Mouse (Mus musculus): Measurements from ENCODE around the gene Krtap5-3. TPM values are rescaled to one million over a fixed set of nuclear protein-coding genes. Genes with fewer than 3 reads are reported as not detected.
"Not testable (repeated sequence)": the region's sequence is repeated elsewhere in the genome, so short reads cannot be mapped to it uniquely, and the experiment has no call there.

Gene Krtap5-3
- not detected in 2 replicates for polyA plus RNA-seq (2015; fragmentation: Nextera tagmentation; extraction: Ambion mirVana)

- Histone ChIP-seq H3K27ac (no peak within 1 kb of the TSS), H3K36me3 (replicated peaks) (no peaks in the 10 kb centered on the region), H3K4me3 (no peak within 1 kb of the TSS), H3K4me2 (no peak within 1 kb of the TSS), H3K4me1 (no peaks in the 10 kb centered on the region), H3K27me3 (replicated peaks) (no peaks in the 10 kb centered on the region), H3K9ac (no peak within 1 kb of the TSS), H3K9me3 (no peaks in the 10 kb centered on the region)
- WGBS: 79% methylated on average over 1 of the region's 1 CpGs
- ATAC-seq (replicated peaks): no peak
These were observed at the start of gene Krtap5-3 for GRCm38 (mm10) chr7:142201064-142201463. Krtap5-3 (plus strand) TSS chr7:142201364.

GRCm38 (mm10) chr7:142152191-142152590, 49.0 kb upstream of the Krtap5-3 start:
- Histone ChIP-seq H3K36me3 (replicated peaks) (no peaks in the 10 kb centered on the region), H3K4me2 (no peak overlapping the region), H3K9me3 (no peaks in the 10 kb centered on the region), H3K27me3 (replicated peaks) (no peaks in the 10 kb centered on the region), H3K4me1 (no peaks in the 10 kb centered on the region), H3K4me3 (no peak overlapping the region), H3K9ac (no peak overlapping the region), H3K27ac (no peak overlapping the region)
- ATAC-seq (replicated peaks): no peak
- 86% methylated on average over 4 of the region's 4 CpGs for WGBS

GRCm38 (mm10) chr7:142155308-142155707, 45.9 kb upstream of the Krtap5-3 start:
- Histone ChIP-seq H3K4me3 (no peak overlapping the region), H3K27me3 (replicated peaks) (no peaks in the 10 kb centered on the region), H3K4me2 (no peak overlapping the region), H3K9me3 (no peaks in the 10 kb centered on the region), H3K27ac (no peak overlapping the region), H3K9ac (no peak overlapping the region), H3K4me1 (no peaks in the 10 kb centered on the region), H3K36me3 (replicated peaks) (no peaks in the 10 kb centered on the region)
- no peak for ATAC-seq (replicated peaks)
- WGBS: 65% methylated on average over 1 of the region's 1 CpGs

- H3K4me2 ChIP-seq; H3K4me3 ChIP-seq; ATAC-seq (replicated peaks); H3K27me3 ChIP-seq (replicated peaks); H3K9ac ChIP-seq; H3K9me3 ChIP-seq; H3K36me3 ChIP-seq (replicated peaks); H3K27ac ChIP-seq; H3K4me1 ChIP-seq: not testable (repeated sequence)
- WGBS: 55% methylated on average over 2 of the region's 2 CpGs
These were observed 44.2 kb upstream of the Krtap5-3 start, which contains the start of gene Gm29735 for GRCm38 (mm10) chr7:142157013-142157412. Gm29735 (minus strand) TSS chr7:142157113.

- Histone ChIP-seq H3K36me3 (replicated peaks) (no peaks in the 10 kb centered on the region), H3K9ac (no peak overlapping the region), H3K4me1 (no peaks in the 10 kb centered on the region), H3K27me3 (replicated peaks) (no peaks in the 10 kb centered on the region), H3K4me2 (no peak overlapping the region), H3K9me3 (no peaks in the 10 kb centered on the region), H3K4me3 (no peak overlapping the region), H3K27ac (no peak overlapping the region)
- no peak for ATAC-seq (replicated peaks)
- WGBS: 96% methylated on average over 3 of the region's 3 CpGs
These were observed 41.8 kb upstream of the Krtap5-3 start for GRCm38 (mm10) chr7:142159366-142159765.

GRCm38 (mm10) chr7:142165639-142166038, 35.5 kb upstream of the Krtap5-3 start, which contains the start of gene Gm4553:
Gm4553 (minus strand) TSS chr7:142165739.
- H3K27me3 ChIP-seq (replicated peaks); H3K4me2 ChIP-seq; H3K9me3 ChIP-seq; H3K4me3 ChIP-seq; H3K36me3 ChIP-seq (replicated peaks); H3K4me1 ChIP-seq; H3K27ac ChIP-seq; ATAC-seq (replicated peaks); H3K9ac ChIP-seq: not testable (repeated sequence)

- ATAC-seq (replicated peaks): no peak
- Histone ChIP-seq H3K27me3 (replicated peaks) (no peaks in the 10 kb centered on the region), H3K4me3 (no peak overlapping the region), H3K9me3 (no peaks in the 10 kb centered on the region), H3K4me1 (no peaks in the 10 kb centered on the region), H3K27ac (no peak overlapping the region), H3K36me3 (replicated peaks) (no peaks in the 10 kb centered on the region), H3K9ac (no peak overlapping the region), H3K4me2 (no peak overlapping the region)
- WGBS: 51% methylated on average over 3 of the region's 3 CpGs
These were observed 31.3 kb upstream of the Krtap5-3 start for GRCm38 (mm10) chr7:142169836-142170235.

- not testable (repeated sequence) for ATAC-seq (replicated peaks); H3K4me2 ChIP-seq; H3K9ac ChIP-seq; H3K4me3 ChIP-seq; H3K27ac ChIP-seq; H3K9me3 ChIP-seq; H3K4me1 ChIP-seq; H3K27me3 ChIP-seq (replicated peaks); H3K36me3 ChIP-seq (replicated peaks)
These were observed 25.3 kb upstream of the Krtap5-3 start, which contains the start of gene Krtap5-2 for GRCm38 (mm10) chr7:142175905-142176304. Krtap5-2 (minus strand) TSS chr7:142176005.

GRCm38 (mm10) chr7:142178685-142179084, 22.5 kb upstream of the Krtap5-3 start:
- Histone ChIP-seq H3K9ac (no peak overlapping the region), H3K27me3 (replicated peaks) (no peaks in the 10 kb centered on the region), H3K9me3 (no peaks in the 10 kb centered on the region), H3K27ac (no peak overlapping the region), H3K4me2 (no peak overlapping the region), H3K4me3 (no peak overlapping the region), H3K4me1 (no peaks in the 10 kb centered on the region), H3K36me3 (replicated peaks) (no peaks in the 10 kb centered on the region)
- ATAC-seq (replicated peaks): no peak
- 72% methylated on average over 1 of the region's 1 CpGs for WGBS

GRCm38 (mm10) chr7:142181021-142181420, 20.1 kb upstream of the Krtap5-3 start:
- 86% methylated on average over 1 of the region's 1 CpGs for WGBS

GRCm38 (mm10) chr7:142188156-142188555, 13.0 kb upstream of the Krtap5-3 start:
- no peaks in the 10 kb centered on the region for H3K27me3 ChIP-seq (replicated peaks)
- no peaks in the 10 kb centered on the region for H3K36me3 ChIP-seq (replicated peaks)
- H3K4me1 ChIP-seq: no peaks in the 10 kb centered on the region
- H3K27ac ChIP-seq: no peak overlapping the region
- ATAC-seq (replicated peaks): no peak
- H3K4me3 ChIP-seq: no peak overlapping the region
- no peak overlapping the region for H3K9ac ChIP-seq
- H3K4me2 ChIP-seq: no peak overlapping the region
- WGBS: 52% methylated on average over 2 of the region's 2 CpGs
- H3K9me3 ChIP-seq: no peaks in the 10 kb centered on the region

More at GRCm38 (mm10) chr7:142181021-142181420, 20.1 kb upstream of the Krtap5-3 start:
- Histone ChIP-seq H3K27me3 (replicated peaks) (no peaks in the 10 kb centered on the region), H3K27ac (no peak overlapping the region), H3K9me3 (no peaks in the 10 kb centered on the region), H3K36me3 (replicated peaks) (no peaks in the 10 kb centered on the region), H3K4me2 (no peak overlapping the region), H3K4me3 (no peak overlapping the region), H3K4me1 (no peaks in the 10 kb centered on the region), H3K9ac (no peak overlapping the region)
- no peak for ATAC-seq (replicated peaks)

GRCm38 (mm10) chr7:142190289-142190688, 10.9 kb upstream of the Krtap5-3 start, which contains the start of gene Gm10153:
Gm10153 (minus strand) TSS chr7:142190389.
- no peak within 1 kb of the TSS for H3K9ac ChIP-seq
- H3K4me3 ChIP-seq: no peak within 1 kb of the TSS
- H3K4me2 ChIP-seq: no peak within 1 kb of the TSS
- H3K9me3 ChIP-seq: no peaks in the 10 kb centered on the region
- H3K27me3 ChIP-seq (replicated peaks): no peaks in the 10 kb centered on the region
- 44% methylated on average over 2 of the region's 2 CpGs for WGBS
- H3K36me3 ChIP-seq (replicated peaks): no peaks in the 10 kb centered on the region
- H3K4me1 ChIP-seq: no peaks in the 10 kb centered on the region
- H3K27ac ChIP-seq: no peak within 1 kb of the TSS
- no peak for ATAC-seq (replicated peaks)

GRCm38 (mm10) chr7:142198748-142199147, 2.4 kb upstream of the Krtap5-3 start:
- WGBS: 86% methylated on average over 2 of the region's 2 CpGs
- Histone ChIP-seq H3K9ac (no peak overlapping the region), H3K9me3 (no peaks in the 10 kb centered on the region), H3K4me1 (no peaks in the 10 kb centered on the region), H3K4me2 (no peak overlapping the region), H3K27me3 (replicated peaks) (no peaks in the 10 kb centered on the region), H3K36me3 (replicated peaks) (no peaks in the 10 kb centered on the region), H3K4me3 (no peak overlapping the region), H3K27ac (no peak overlapping the region)
- no peak for ATAC-seq (replicated peaks)
